Mouse (Mus musculus): Measurements from ENCODE around the gene Defb20.

GRCm38 (mm10) chr2:152438963-152439362 lies 37.9 kb upstream of the Defb20 start:
- TF ChIP-seq CTCF (IDR thresholded peaks at IDR 0.05; ENCODE audit: insufficient read depth, low read depth, low read length): no peak
- TF ChIP-seq POLR2A (IDR thresholded peaks at IDR 0.05; ENCODE audit: insufficient read depth, low read depth, low read length): no peak
